Mouse (Mus musculus) heart, postnatal 14 days (tissue): ENCODE measurements around the gene Stra6. TPM values are rescaled to one million over a fixed set of nuclear protein-coding genes. Genes with fewer than 3 reads are reported as not detected.

Source experiments
- DNase-seq, 2 experiments: peaks; one replicate each; pipeline ENCODE4 v3.0.0; 2021 to 2022
- intact Hi-C: fragments of 180-260 bp; cut with DNase I; formaldehyde crosslinking; loops from one replicate; pipeline ENCODE4 v1.15.1; 2025
- total RNA-seq, 2 experiments: library from RNA; stranded (reverse); gene quantifications; 2 replicates each; pipeline ENCODE4 v1.2.3; 2021

Gene Stra6
- total RNA-seq, 2 experiments from 2014 or later: 0.32 to 0.76 TPM

- DNase-seq: no peak
- intact Hi-C loops: no loop called here
Measured at GRCm38 (mm10) chr9:58199381-58200269, 136.0 kb downstream of the Stra6 start.

GRCm38 (mm10) chr9:58200270-58201090 lies 136.9 kb downstream of the Stra6 start:
- intact Hi-C loops: no loop called here
- DNase-seq: no peak

GRCm38 (mm10) chr9:58201091-58201842 lies 137.7 kb downstream of the Stra6 start:
- no peak for DNase-seq
- intact Hi-C loops: no loop called here

- intact Hi-C loops: no loop called here
- DNase-seq: no peak
Measured at GRCm38 (mm10) chr9:58201861-58202549, 138.4 kb downstream of the Stra6 start.

- intact Hi-C loops: no loop called here
- no peak for DNase-seq
Measured at GRCm38 (mm10) chr9:58202676-58203453, 139.3 kb downstream of the Stra6 start.

Other genes with a start within 250 kb of the Stra6 start
- gene Arid3b, start 227.0 kb upstream of the Stra6 start, total RNA-seq: 1 to 10 TPM; 3.6 to 4.5 TPM
- 10 to 100 TPM; 70.7 to 73.5 TPM for gene Ubl7, start 152.8 kb upstream of the Stra6 start, total RNA-seq
- gene Sema7a, start 123.7 kb upstream of the Stra6 start, total RNA-seq: 10 to 100 TPM; 38.9 to 43.7 TPM
- gene Cyp11a1, start 57.4 kb upstream of the Stra6 start, total RNA-seq: under 1 TPM; 0.17 to 0.63 TPM
- under 1 TPM in 1 of 2 experiments, not detected in 1; 0.53 TPM for gene Ccdc33, start 55.0 kb downstream of the Stra6 start, total RNA-seq
- gene Islr, start 140.5 kb downstream of the Stra6 start, total RNA-seq: 10 to 100 TPM; 44.0 to 44.6 TPM
- gene Islr2, start 140.5 kb downstream of the Stra6 start, total RNA-seq: 1 to 10 TPM; 3.0 to 3.3 TPM
- gene Pml, start 186.0 kb downstream of the Stra6 start, total RNA-seq: 10 to 100 TPM; 10.9 to 11.9 TPM
- gene Stoml1, start 189.4 kb downstream of the Stra6 start, total RNA-seq: 10 to 100 TPM; 12.7 to 12.9 TPM
- 10 to 100 TPM; 50.5 to 53.2 TPM for gene Loxl1, start 249.4 kb downstream of the Stra6 start, total RNA-seq